Mouse (Mus musculus): ENCODE data around the gene Tnpo2.

Tnpo2 gene

DNA sequence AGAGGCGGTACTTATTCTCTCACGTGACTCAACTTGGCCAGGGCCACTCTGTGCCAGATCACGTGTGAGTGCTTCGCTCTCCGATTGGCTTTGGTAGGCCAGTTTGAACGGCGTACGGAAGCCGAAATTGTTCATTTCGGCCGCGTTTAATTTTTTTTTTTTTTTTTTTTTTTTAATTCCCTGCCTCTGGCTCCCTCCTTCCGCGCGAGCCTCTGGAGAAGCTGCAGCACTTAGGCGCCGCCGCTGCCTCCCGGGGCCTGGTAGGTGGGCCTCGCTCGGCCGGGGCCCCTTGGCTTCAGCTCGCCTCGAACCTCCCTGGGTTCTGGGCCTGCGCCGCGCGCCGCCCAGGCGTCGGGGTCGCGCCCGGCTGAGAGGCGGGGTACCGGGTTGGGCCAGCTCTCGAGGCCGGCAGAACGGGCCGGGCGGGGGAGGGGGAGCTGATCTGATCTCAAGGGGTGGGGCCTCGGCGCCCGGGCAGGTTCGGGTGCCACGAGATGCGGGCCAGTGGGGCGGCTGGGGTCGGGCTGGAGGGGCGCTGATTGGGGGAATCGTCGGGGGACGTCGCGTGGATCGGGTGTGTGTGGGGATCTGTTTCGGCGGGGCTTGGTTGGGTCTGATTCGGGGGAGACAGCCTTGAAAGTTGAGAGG lies at the start of gene Tnpo2:
Gene Tnpo2, plus strand, starts transcription at position 198 of the 648 bp plus-strand sequence.
- peak; percentile 76 to 85 for DNase-seq (ENCODE audit: low read depth in 2 of 2, low spot score in 2 of 2)

DNA sequence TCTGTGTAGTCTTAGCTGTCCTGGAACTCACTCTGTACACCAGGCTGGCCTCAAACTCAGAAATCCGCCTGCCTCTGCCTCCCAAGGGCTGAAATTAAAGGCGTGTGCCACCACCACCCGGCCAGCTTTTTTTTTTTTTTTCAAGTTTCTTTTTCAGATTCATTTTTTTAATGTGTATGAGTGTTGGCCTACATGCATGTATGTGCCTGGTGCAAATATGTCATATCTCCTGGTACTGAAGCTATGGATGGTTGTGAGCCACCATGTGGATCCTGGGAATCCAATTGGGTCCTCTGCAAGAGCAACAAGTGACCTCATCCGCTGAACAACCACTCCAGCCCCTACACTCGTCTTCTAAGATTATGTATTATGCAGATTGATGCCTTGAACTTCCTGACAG lies 49.3 kb upstream of the Tnpo2 start:
- no peak for DNase-seq (ENCODE audit: low read depth in 2 of 2, low spot score in 2 of 2)

DNA sequence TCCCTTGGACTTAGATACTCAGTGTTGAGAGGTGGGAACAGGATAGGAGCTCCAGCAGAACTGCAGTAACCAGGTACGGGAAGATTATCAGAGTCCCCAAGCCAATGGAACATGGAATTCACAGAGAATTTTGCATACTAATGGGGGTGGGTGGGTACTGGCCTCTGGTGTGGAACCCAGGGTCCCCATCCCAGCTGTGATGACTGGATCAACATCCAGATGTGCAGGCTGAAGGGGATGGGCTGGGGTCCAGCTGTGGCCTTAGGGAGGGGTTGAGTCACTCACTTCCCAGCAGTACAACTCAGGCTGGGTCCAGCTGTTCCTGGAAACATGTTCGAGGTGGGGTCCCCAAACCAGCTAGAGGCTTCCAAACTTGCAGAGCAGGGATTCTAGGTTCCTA lies 48.8 kb upstream of the Tnpo2 start:
- DNase-seq (ENCODE audit: low read depth in 2 of 2, low spot score in 2 of 2), result no peak

DNA sequence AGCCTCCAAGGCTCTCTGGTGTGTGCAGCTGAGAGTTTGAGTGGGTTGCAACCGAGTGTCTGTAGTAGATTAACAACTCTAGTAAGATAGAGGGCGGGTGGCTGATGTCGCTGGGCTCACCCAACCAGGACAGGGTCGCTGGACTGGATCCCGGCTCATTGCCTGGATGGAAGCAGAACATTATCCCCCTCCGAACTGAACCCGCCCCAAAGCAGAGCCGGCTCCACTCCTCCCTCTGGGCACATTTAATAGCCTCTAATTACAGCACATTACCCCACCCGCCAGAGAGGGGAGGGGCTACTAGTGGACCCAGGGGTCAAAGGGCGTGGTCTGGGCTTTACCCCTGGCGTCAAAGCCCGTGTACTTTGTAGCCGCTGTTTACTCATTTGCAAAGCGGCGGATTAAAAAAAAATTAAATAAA lies 47.4 kb upstream of the Tnpo2 start:
- DNase-seq (ENCODE audit: low read depth in 2 of 2, low spot score in 2 of 2), result no peak

DNA sequence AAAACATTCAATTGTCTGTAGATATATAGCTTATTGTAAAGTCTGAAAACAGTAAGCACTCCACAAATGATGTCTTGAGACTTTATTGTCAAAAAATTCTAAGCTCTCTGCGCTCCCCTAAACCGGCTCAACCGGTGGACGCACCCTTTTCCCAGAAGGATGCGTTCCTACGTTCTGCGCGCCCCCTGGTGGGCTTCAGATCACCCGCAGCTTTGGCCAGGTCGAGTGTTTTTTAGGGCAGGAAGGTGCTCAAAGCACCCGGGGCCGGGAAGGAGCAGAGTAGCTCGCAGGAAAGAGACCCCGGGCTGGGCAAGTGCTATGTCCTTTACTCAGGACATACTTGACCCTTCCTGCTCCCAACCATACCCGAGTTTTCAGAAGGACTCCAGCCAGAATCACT lies 46.9 kb upstream of the Tnpo2 start:
- DNase-seq (ENCODE audit: low read depth in 2 of 2, low spot score in 2 of 2), result peak; percentile 83 to 89

DNA sequence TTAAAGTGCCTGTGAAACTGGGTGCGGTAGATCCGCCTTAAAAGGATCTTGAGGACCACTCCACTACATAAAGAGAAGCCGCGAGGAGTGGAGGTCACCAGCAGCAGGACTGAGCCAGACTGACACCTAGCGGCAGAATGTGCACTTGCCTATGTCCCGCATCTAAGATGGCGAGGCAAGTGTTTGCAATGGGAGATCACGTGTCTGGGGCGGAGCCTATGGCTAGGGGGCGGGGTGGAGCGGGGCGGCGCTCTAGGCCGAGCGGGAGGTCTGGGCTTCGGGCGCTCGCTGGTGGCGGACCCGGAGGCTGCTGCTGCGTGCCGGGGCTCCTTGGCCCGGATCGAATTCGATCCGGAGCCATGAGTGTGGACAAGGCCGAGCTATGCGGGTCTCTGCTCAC lies 46.4 kb upstream of the Tnpo2 start, which contains the start of gene Hook2:
Gene Hook2, plus strand, starts transcription at position 255 of the 400 bp plus-strand sequence.
- peak; percentile 94 to 97 for DNase-seq (ENCODE audit: low read depth in 2 of 2, low spot score in 2 of 2)

DNA sequence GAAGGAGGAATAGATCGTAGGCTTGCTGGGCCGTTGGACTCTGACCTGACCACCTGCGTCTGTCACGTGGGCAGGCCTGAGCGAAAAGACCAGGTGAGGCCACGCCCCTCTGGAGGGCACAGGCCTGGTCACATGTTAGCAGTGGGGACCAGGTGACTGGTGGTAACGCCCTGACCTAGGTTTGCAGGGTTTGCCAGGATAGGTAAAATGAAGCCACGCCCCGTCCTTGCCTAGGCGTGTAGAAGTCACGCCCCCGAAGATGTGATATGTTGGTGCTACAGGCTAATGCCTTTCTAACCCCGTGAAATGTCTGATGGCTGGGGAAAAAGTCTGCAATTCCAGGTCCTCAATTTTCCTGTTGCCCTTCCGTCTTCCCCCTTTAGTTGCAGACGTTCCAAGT lies 45.9 kb upstream of the Tnpo2 start:
- peak in 1 of 2 experiments; percentile 25 for DNase-seq (ENCODE audit: low read depth in 2 of 2, low spot score in 2 of 2)

DNA sequence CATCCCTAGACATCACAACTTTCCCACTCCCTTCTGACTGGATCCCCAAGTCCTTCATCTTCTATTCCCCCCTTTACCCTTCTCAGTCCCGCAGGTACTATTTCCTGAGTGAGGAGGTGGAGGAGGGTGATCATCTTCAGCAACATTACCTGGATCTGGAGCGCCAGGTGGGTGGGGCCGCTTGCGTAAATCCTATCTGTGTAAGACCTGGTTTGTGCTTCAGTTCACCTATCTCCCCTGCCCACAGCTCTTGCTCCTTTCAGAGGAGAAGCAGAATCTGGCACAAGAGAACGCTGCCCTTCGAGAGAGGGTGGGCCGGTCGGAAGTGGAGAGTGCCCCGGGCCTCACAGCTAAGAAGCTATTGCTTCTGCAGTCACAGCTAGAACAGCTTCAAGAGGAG lies 42.3 kb upstream of the Tnpo2 start:
- DNase-seq (ENCODE audit: low read depth in 2 of 2, low spot score in 2 of 2), result no peak

DNA sequence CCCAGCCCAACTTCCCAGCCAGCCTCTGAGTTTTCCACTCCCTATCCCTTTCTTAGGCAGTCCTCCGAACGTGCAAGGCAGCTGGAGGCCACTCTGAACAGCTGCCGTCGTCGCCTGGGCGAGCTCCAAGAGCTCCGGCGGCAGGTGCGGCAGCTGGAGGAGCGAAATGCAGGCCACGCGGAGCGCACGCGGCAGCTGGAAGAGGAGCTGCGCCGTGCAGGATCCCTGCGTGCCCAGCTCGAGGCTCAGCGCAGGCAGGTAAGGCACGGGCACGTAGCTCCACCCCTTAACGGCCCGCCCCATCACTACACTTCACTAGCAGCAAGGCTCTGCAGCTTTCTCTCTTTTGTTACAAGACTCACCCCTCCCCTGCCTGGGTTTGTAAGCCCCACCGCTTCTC lies 41.0 kb upstream of the Tnpo2 start:
- DNase-seq (ENCODE audit: low read depth in 2 of 2, low spot score in 2 of 2), result no peak

DNA sequence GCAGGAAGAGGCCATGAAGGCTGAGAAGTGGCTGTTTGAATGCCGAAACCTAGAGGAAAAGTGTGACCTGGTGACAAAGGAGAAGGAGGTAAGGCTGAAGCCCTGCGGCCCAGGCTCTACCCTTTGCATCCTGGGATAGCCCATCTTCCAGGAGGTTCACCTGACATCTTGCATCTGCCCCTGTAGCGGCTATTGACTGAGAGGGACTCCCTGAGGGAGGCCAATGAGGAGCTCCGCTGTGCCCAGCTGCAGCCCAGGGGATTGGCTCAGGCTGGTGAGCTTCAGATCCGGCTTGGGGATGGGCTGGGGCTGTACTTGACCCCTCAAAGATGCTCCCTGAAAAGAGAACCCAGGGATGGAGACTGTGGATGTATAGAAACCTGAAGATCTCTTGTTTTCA lies 39.7 kb upstream of the Tnpo2 start:
- no peak for DNase-seq (ENCODE audit: low read depth in 2 of 2, low spot score in 2 of 2)

DNA sequence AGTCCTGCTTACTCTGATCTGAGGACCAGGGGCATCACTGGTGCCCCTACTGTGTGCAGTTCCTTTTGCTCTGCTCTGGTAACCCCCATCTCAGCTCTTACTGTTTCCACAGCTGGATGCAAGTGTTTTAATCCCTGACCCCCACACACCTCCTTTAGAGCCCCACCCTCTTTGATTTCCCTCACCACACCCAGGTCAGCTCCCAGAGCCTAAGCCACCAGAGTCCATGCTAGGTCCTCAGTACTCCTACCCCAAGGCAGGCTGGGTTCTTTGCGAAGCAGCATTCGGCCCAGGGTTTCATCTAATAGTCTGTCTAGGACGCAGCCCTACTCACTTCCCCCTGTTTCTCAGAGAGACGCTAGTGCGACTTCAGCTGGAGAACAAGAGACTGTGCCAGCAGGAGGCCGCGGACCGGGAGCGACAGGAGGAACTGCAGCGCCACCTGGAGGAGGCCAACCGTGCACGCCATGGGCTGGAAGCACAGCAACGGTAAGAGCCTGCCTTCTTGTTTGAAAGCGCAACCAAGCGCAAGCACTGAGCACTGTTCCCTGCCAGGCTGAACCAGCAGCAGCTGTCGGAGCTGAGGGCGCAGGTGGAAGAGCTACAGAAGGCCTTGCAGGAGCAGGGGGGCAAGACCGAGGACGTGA lies 38.9 kb upstream of the Tnpo2 start:
- peak; percentile 89 to 94 for DNase-seq (ENCODE audit: low read depth in 2 of 2, low spot score in 2 of 2)

DNA sequence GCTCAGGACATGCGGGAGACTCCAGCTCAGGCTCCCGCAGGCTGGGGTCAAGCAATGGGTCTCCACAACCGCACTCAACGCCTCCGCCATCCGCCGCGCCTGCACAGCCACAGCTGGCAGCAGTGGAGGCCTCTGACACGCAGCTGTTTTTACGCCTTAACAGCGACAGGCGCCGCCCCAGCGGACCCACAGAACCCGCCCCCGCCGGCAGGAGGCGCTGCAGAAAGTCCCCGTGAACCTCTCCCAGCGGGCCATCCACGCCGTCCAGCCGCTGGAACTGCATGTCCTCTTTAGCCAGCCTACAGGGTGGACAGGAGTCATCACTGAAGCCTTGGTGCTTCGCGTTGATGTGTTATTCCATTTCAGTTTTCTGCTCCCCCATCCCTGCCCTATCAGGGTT lies 29.0 kb upstream of the Tnpo2 start:
- peak; percentile 45 to 51 for DNase-seq (ENCODE audit: low read depth in 2 of 2, low spot score in 2 of 2)

DNA sequence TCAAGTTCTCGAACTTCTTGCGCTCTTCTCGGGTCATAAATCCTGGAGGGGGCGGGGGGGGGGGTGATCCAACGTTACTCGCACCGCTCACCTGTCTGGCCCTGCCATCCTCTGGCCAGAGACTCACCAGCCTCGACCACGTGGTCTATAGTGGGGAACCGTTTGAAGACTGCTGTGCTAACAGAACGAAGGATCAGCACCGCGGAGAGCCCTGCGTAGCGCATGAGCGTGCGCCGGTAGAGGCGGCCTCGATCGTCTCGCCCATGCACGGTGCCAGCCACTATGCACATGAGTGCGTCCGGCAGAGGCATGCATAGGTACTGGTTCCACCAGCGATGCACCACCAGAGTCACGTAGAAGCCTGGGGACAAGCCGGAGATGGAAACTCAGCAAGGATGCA lies 25.5 kb upstream of the Tnpo2 start:
- DNase-seq (ENCODE audit: low read depth in 2 of 2, low spot score in 2 of 2), result no peak

DNA sequence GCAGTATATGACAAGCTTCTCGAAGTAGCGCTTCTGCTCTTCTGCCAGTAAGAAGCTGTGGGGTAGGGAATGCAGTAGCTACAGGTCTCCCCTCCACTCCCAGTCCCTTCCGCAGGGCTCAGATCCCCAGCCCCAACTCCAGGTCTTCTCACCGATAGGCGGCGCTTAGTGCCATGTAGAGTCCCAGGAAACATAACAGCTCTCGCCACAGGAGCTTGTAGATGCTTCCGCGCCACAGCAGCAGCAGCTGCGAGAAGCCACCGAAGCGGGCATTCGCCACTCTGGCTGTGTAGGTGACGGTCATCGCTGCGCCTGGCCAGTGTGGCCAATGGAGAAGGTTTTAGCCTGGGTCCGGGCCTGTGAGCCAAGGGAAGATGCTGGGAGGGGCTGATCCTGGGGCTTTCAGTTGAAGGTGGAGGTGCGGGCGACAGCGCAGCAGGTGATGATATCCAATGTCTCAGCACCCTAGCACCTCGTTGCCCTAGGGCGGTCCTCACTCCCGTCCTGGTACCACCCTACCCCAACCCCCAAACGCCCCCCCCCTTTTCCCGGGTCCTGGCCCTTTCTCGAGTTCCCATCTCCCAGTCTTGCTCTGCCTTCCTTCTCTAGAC lies 23.4 kb upstream of the Tnpo2 start:
- peak; percentile 75 to 78 for DNase-seq (ENCODE audit: low read depth in 2 of 2, low spot score in 2 of 2)

DNA sequence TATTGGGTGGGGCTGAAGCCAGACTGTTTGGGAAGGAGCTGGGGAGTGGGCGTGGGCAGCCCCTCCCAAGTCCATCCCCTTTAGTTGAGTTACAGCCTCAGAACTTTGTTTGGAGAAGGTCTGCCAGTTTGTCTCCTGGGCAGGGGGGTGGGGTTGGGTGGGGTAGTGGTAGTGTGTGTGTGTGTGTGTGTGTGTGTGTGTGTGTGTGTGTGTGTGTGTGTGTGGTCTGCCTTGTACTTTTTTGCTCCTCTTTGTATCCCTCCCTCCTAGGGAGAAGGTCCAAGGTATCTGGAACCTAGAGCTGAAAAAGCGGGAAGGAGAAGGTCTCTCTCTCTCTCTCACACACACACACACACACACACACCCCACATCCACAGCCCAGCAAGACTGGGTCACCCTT lies 22.3 kb upstream of the Tnpo2 start, which contains the start of gene Best2:
Gene Best2, minus strand, starts transcription at position 101 of the 400 bp plus-strand sequence.
- no peak for DNase-seq (ENCODE audit: low read depth in 2 of 2, low spot score in 2 of 2)

DNA sequence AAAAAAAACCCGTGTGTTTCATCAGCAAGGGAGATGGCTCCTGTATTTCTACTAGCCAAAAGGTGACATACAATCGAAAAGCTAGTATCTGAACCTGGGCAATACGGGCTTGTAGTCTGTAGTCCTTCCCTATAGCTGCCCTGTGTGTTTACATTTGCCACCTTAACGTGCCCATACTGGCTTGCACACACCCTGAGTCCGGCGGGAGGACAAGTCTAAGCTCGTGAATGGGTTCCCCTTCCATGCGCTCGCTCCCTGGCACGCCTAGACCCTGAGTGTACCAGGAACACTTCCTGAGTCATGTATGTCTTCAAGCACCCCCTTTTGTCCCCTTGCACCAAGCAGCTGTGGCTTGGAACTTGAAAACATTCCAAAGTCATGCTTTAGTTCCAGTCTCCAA lies 20.0 kb upstream of the Tnpo2 start:
- DNase-seq (ENCODE audit: low read depth in 2 of 2, low spot score in 2 of 2), result no peak

DNA sequence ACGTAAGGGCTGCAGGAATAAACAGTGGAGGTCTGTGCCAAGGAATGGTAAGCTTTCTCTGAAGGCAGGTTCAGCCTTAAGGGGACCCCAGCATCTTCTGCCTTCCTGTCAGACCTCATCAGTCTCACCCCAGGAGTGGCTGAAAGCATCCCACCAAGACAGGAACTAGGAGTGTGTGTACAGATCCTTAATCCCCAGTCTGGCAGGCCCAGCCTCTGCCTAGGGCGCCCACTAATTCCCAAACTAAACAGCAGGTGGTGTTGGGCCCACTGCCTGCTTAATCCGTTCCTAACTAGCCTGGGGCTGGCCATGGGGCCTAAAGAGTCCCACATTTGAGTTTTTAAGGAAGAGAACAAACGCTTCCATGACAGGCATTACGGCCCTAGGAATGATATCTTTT lies 19.5 kb upstream of the Tnpo2 start:
- DNase-seq (ENCODE audit: low read depth in 2 of 2, low spot score in 2 of 2), result no peak

DNA sequence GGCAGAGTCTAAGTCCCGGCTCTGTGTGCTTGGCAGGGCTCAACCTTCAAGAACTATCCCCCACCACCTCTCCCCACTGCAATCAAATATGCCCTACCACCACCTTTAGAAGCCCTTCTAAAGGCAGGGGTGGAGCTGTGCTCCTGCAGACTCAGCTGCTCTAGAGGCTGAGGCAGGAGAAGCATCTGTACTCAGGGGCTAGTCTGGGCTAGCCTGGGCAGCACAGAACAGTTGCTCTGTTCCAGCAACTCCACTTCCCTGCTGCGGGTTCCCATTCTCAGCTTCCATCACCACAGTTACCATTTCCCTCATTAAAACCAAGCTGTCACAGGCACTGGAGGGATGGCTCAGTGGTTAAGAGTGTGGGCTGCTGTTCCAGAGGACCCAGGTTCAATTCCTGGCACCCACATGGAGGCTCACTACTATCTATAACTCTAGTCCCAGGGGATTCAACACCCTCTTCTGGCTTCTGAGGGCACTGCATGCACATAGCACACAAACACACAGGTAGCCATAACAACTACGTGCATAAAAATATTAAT lies 15.1 kb upstream of the Tnpo2 start:
- no peak for DNase-seq (ENCODE audit: low read depth in 2 of 2, low spot score in 2 of 2)

DNA sequence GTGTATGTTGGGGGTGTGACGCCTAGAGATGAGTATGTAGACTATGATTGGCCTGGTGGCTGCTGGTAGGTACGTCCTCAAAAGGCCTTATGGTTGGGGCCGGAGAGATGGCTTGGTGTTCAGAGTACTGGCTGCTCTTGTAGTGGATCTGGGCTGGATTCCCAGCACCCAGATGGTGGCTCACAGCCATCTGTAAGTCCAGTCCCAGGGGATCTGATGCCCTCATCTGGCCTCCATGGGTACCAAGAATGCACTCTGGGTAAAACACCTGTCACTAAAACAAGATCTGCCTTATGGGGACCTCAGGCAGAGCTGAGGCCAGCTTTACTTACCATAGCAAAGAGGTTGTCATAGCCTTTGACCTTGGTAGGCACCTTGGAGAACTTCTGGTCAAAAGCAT lies 12.9 kb upstream of the Tnpo2 start:
- no peak for DNase-seq (ENCODE audit: low read depth in 2 of 2, low spot score in 2 of 2)

DNA sequence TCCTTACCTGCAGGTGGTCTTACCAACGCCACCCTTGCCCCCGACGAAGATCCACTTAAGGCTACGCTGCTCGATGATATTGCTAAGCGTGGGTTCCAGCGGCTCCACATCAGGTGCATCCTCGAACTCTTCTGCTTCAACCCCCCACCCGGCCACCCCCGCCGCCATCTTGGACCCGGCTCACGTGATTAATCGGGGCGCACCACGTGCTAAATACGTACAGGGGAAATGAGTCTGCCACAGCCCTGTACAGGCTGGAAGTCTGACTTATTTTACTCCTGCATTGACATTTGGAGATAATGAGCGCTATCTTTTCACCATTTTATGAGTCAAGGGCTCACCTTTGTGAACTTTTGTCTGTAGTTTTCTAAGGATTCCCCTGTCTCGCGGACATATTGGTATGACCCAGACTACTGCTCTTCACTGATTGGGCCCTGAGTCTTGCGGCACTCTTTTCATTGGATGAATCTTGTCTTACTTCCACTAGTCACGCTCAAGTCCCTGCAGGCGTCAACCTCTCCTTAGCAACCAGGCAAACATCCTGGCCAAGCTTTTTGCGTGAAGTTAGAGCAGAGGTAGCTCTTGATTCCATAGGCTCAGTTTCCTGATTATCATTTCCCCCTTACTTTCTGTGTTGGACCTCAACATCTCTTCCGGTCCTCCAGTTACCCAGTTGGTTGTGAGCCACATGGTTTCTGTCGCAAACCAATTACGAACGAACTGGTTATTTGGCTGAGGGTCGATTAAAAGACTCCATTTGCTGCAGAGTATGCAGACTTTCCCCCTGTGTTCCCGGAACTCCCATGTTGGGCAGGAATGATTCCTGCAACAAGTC lies 11.4 kb upstream of the Tnpo2 start, which contains the start of gene Asna1:
Gene Asna1, minus strand, starts transcription at position 184 of the 835 bp plus-strand sequence.
- DNase-seq (ENCODE audit: low read depth in 2 of 2, low spot score in 2 of 2), result peak; percentile 78 to 80

All from CD8-positive naive resting alpha-beta T cell, adult 2 months (primary cell).